Mouse (Mus musculus) adrenal gland, postnatal 10 days (tissue): ENCODE results near the gene Flnb. TPM values are rescaled to one million over a fixed set of nuclear protein-coding genes. Genes with fewer than 3 reads are reported as not detected.
A peak's percentile ranks its signal among the peaks of the same experiment; 100 is the strongest.

Source experiments
- DNase-seq: peaks from one replicate; pipeline ENCODE4 v3.0.0; 2021; ENCODE audit warnings: mixed read lengths
- total RNA-seq, 2 experiments: library from RNA; stranded (reverse); gene quantifications; 2 replicates each; pipeline ENCODE4 v1.2.3; 2021

Flnb gene
- total RNA-seq, 2 experiments from 2014 or later = 43.6 to 52.7 TPM

- DNase-seq = peak; percentile 95
These were observed 179.5 kb downstream of the Flnb start for GRCm38 (mm10) chr14:7997255-7997696.

- DNase-seq = no peak
These were observed 181.3 kb downstream of the Flnb start for GRCm38 (mm10) chr14:7999030-7999429.

- no peak for DNase-seq
These were observed 181.7 kb downstream of the Flnb start for GRCm38 (mm10) chr14:7999435-7999834.

DNA sequence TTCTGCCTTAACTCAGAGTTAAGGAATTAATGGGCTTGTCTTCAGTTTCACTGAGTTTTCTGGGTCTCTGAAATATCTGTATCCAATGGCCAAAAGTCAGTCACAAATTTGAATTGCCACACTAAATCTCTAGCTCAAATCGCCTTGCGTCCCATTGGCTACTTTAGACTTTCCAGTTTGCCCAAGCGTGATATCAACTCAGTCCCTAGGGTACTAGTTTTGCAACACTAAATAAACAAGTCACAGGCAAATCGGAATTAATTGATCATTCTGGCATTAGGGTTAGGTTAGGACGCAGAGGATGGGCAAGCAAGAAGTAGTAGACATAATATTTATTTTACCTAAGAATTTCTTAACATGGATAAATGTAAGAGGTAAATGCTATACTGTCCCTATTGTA lies 182.5 kb downstream of the Flnb start:
- DNase-seq = no peak

Other genes with a start within 250 kb of the Flnb start
- 1 to 10 TPM; 2.7 to 4.5 TPM for gene Gm3558, start 249.4 kb upstream of the Flnb start, total RNA-seq
- gene Gm10338, start 222.4 kb upstream of the Flnb start, total RNA-seq = not detected
- gene Gm10128, start 174.0 kb upstream of the Flnb start, total RNA-seq = not detected
- gene Gm26661, start 26.4 kb upstream of the Flnb start, total RNA-seq = not detected
- not detected for gene Gm45521, start 139.3 kb downstream of the Flnb start, total RNA-seq
- 1 to 10 TPM; 4.2 to 7.8 TPM for gene Dnase1l3, start 176.6 kb downstream of the Flnb start, total RNA-seq
- 10 to 100 TPM; 39.2 to 40.2 TPM for gene Abhd6, start 184.9 kb downstream of the Flnb start, total RNA-seq